Mouse (Mus musculus): ENCODE results near the gene Dusp22. TPM values are rescaled to one million over a fixed set of nuclear protein-coding genes. Genes with fewer than 3 reads are reported as not detected.

The Dusp22 gene
- polyA plus RNA-seq, 1 experiment from 2014 or later = 19.0 TPM

DNA sequence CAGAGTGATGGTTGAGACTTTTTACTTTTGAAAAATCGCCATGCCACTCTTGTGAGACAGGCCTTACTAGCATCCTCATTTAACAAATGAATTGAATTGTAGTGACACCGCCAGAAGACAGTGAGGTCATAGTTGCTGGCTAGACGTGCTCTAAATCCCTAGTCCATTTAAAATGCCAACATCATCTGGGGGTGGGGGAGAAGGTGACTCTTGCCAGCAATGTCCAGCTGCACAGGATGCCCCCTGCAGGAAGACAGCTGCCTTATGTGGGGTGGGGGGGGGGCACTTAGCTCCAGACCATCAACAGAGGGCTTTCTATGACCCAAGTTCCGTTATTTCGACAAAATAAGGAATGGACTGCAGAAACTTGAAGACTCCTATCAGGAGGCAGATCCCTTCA lies 56.8 kb downstream of the Dusp22 start:
- H3K4me2 ChIP-seq (replicated peaks; ENCODE audit: low read depth, low read length) = no peak overlapping the region
- WGBS = 78% methylated on average over 5 of the region's 5 CpGs
- DNase-seq (ENCODE audit: low spot score) (no peak), ATAC-seq (ENCODE audit: low FRiP score) (no peak)
- H3K36me3 ChIP-seq (ENCODE audit: control insufficient read depth, insufficient read depth, low read length) = no peaks in the 10 kb centered on the region
- no peaks in the 10 kb centered on the region for H3K4me1 ChIP-seq (replicated peaks; ENCODE audit: control insufficient read depth, insufficient read depth, low read length)
- no peak overlapping the region for H3K4me3 ChIP-seq (ENCODE audit: low read depth, low read length)
- H3K27ac ChIP-seq (ENCODE audit: low read depth, low read length) = no peak overlapping the region
- no peaks in the 10 kb centered on the region for H3K9me3 ChIP-seq (ENCODE audit: control insufficient read depth, low read length)
- H3K9ac ChIP-seq (ENCODE audit: low read depth, low read length) = no peak overlapping the region
- H3K27me3 ChIP-seq (ENCODE audit: control insufficient read depth, insufficient read depth, low read length) = no peaks in the 10 kb centered on the region

DNA sequence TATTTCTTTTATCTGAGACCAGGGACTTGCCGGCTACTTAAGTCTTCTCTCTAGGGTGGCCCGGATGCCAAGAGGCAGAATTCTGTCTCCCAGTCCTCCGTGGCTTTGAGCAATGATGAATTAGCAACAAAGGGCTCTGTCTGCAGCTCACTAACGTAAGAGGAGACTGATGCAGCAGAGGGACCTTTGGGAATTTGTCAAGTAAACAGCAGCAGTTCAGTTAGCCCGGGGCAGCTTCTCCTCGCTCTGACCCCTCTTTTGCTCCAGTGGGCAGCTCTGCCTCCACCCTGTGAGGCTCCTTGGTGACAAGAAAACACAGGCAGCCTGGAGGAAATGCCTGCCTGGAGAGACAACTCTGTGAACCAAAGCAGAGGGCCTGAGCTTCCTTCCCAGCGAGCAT lies 62.8 kb downstream of the Dusp22 start:
- Histone ChIP-seq H3K27me3 (ENCODE audit: control insufficient read depth, insufficient read depth, low read length) (no peaks in the 10 kb centered on the region), H3K27ac (ENCODE audit: low read depth, low read length) (0 out of 2 replicates have a peak overlapping the region, but pooled peaks have one; percentile 27), H3K36me3 (ENCODE audit: control insufficient read depth, insufficient read depth, low read length) (no peaks in the 10 kb centered on the region), H3K4me3 (ENCODE audit: low read depth, low read length) (no peak overlapping the region), H3K4me1 (replicated peaks; ENCODE audit: control insufficient read depth, insufficient read depth, low read length) (no peaks in the 10 kb centered on the region; the same call in 1 of the 2 replicates), H3K4me2 (replicated peaks; ENCODE audit: low read depth, low read length) (no peak overlapping the region), H3K9ac (ENCODE audit: low read depth, low read length) (no peak overlapping the region), H3K9me3 (ENCODE audit: control insufficient read depth, low read length) (no peaks in the 10 kb centered on the region)
- ATAC-seq (ENCODE audit: low FRiP score) (peak; percentile 33; the same call in 1 of the 2 replicates), DNase-seq (ENCODE audit: low spot score) (peak; percentile 49)
- 13% methylated on average over 7 of the region's 7 CpGs for WGBS

DNA sequence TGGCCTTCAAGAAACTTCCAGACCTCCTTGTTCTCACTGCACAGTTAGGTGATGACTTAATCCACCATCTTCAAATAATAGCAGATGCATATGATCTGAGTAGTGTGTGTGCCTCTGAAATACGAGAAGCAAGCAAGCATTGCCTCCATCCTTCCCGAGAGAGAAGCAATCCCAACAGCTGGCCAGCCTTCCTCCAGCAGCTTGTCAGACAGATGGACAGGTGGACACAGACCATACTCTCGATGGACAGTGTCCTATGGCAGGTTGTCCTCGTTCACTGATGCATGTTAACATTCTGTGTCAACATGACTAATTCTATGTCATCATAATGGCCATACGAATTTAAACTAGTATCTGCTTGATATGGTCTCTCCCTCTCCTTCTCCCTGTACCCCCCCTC lies 63.5 kb downstream of the Dusp22 start:
- Histone ChIP-seq H3K36me3 (ENCODE audit: control insufficient read depth, insufficient read depth, low read length) (no peaks in the 10 kb centered on the region), H3K9me3 (ENCODE audit: control insufficient read depth, low read length) (no peaks in the 10 kb centered on the region), H3K27ac (ENCODE audit: low read depth, low read length) (no peak overlapping the region), H3K27me3 (ENCODE audit: control insufficient read depth, insufficient read depth, low read length) (no peaks in the 10 kb centered on the region), H3K9ac (ENCODE audit: low read depth, low read length) (no peak overlapping the region), H3K4me2 (replicated peaks; ENCODE audit: low read depth, low read length) (no peak overlapping the region), H3K4me3 (ENCODE audit: low read depth, low read length) (no peak overlapping the region), H3K4me1 (replicated peaks; ENCODE audit: control insufficient read depth, insufficient read depth, low read length) (no peaks in the 10 kb centered on the region; the same call in 1 of the 2 replicates)
- DNase-seq (ENCODE audit: low spot score) (no peak), ATAC-seq (ENCODE audit: low FRiP score) (no peak)
- WGBS = 60% methylated on average over 5 of the region's 5 CpGs

DNA sequence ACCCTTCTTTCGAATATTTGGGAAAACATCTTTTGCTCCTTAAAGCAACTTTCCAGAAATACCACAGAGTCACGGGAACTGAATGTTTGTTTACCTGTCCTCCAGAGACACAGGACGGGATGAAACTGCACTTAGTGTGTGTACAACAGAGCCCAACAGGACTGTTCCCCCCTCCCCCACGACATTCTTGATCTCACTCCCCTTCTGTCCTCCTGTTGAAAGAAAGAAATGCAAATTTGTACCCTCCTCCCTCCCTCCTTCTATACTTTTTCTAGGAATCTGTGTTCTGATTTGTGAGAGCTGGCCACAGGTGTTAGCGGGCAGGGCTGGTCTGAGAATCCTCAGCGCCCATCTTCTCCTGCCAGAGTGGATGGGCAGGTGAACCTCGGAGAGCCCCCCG lies 64.1 kb downstream of the Dusp22 start:
- Histone ChIP-seq H3K9me3 (ENCODE audit: control insufficient read depth, low read length) (no peaks in the 10 kb centered on the region), H3K36me3 (ENCODE audit: control insufficient read depth, insufficient read depth, low read length) (no peaks in the 10 kb centered on the region), H3K27me3 (ENCODE audit: control insufficient read depth, insufficient read depth, low read length) (no peaks in the 10 kb centered on the region), H3K4me3 (ENCODE audit: low read depth, low read length) (no peak overlapping the region), H3K4me1 (replicated peaks; ENCODE audit: control insufficient read depth, insufficient read depth, low read length) (no peaks in the 10 kb centered on the region; the same call in 1 of the 2 replicates), H3K4me2 (replicated peaks; ENCODE audit: low read depth, low read length) (no peak overlapping the region), H3K27ac (ENCODE audit: low read depth, low read length) (no peak overlapping the region), H3K9ac (ENCODE audit: low read depth, low read length) (no peak overlapping the region)
- ATAC-seq (ENCODE audit: low FRiP score) = no peak
- 61% methylated on average over 8 of the region's 8 CpGs for WGBS
- DNase-seq (ENCODE audit: low spot score) = no peak

DNA sequence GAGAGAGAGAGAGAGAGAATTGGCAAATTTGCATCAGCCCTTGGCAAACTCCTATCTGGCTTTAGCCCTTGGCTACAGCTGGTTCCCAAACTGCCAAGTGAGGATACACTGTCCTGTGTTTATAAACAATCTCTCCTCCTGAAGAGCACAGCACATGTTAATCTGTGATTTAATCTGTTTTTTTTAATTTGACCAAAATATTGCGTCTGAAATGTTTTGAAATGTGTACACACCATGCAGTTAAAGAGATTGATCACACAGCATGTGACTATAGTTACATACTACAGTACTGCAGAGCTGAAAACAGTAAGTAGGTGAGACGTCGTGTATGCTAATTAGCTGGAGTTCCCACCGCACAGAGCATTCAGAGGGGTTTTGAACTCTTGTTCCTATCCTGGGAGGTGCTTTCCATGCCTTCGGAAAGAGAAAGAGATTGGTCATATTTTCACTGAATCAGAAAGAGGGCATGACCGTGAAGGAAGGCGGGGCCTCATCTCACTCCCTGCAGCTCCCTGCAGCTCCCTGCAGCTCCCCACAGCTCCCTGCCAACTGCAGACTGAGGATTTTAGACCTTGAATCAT lies 65.0 kb downstream of the Dusp22 start:
- no peaks in the 10 kb centered on the region for H3K36me3 ChIP-seq (ENCODE audit: control insufficient read depth, insufficient read depth, low read length)
- no peaks in the 10 kb centered on the region for H3K27me3 ChIP-seq (ENCODE audit: control insufficient read depth, insufficient read depth, low read length)
- no peaks in the 10 kb centered on the region; the same call in 1 of the 2 replicates for H3K4me1 ChIP-seq (replicated peaks; ENCODE audit: control insufficient read depth, insufficient read depth, low read length)
- 26% methylated on average over 7 of the region's 7 CpGs for WGBS
- H3K9ac ChIP-seq (ENCODE audit: low read depth, low read length) = no peak overlapping the region
- DNase-seq (ENCODE audit: low spot score) (no peak), ATAC-seq (ENCODE audit: low FRiP score) (no peak)
- no peak overlapping the region for H3K4me2 ChIP-seq (replicated peaks; ENCODE audit: low read depth, low read length)
- H3K9me3 ChIP-seq (ENCODE audit: control insufficient read depth, low read length) = no peaks in the 10 kb centered on the region
- H3K27ac ChIP-seq (ENCODE audit: low read depth, low read length) = no peak overlapping the region
- H3K4me3 ChIP-seq (ENCODE audit: low read depth, low read length) = no peak overlapping the region

DNA sequence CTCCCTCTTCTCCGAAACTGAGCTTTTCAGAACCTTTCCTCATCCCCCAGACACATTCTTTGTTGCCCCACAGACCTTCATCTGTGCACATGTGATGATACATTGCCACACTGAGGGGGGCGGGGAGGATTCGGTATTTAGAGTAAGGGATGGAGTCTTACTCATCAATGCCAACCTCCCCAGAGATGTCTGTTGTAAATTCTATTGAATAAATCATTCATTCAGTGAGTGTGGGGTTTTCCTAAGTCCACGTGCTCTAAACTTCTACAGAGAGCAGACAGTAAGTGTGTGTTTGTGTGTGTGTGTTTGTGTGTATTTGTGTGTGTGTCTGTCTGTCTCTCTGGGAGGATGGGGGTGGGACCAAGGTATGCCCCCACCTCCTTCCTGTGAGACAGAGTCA lies 67.1 kb downstream of the Dusp22 start:
- H3K36me3 ChIP-seq (ENCODE audit: control insufficient read depth, insufficient read depth, low read length) = no peaks in the 10 kb centered on the region
- DNase-seq (ENCODE audit: low spot score) (no peak), ATAC-seq (ENCODE audit: low FRiP score) (no peak)
- no peak overlapping the region for H3K4me2 ChIP-seq (replicated peaks; ENCODE audit: low read depth, low read length)
- no peak overlapping the region for H3K27ac ChIP-seq (ENCODE audit: low read depth, low read length)
- no peaks in the 10 kb centered on the region; the same call in 1 of the 2 replicates for H3K4me1 ChIP-seq (replicated peaks; ENCODE audit: control insufficient read depth, insufficient read depth, low read length)
- no peaks in the 10 kb centered on the region for H3K9me3 ChIP-seq (ENCODE audit: control insufficient read depth, low read length)
- H3K27me3 ChIP-seq (ENCODE audit: control insufficient read depth, insufficient read depth, low read length) = no peaks in the 10 kb centered on the region
- no peak overlapping the region for H3K4me3 ChIP-seq (ENCODE audit: low read depth, low read length)
- 88% methylated on average over 4 of the region's 4 CpGs for WGBS
- H3K9ac ChIP-seq (ENCODE audit: low read depth, low read length) = no peak overlapping the region

DNA sequence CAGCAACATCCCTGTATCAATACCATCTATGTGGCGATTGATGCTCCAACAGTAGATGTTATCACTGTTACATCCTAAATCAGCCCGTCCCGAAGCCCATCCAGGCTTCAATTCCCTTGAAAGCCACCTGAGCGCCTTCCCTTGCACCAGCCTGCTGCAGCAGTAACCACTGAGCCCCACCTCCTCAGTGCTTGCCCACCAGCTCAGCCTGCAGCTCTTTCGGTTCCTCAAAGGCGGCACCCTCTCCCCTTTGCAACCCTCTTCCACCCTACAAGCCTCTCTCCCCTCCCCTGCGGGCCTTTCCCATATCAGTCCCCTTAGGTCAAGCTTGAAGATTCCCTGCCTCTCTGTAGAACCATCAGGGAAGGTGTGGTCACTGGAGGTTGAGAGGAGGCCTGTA lies 68.4 kb downstream of the Dusp22 start:
- H3K27ac ChIP-seq (ENCODE audit: low read depth, low read length) = no peak overlapping the region
- no peaks in the 10 kb centered on the region for H3K36me3 ChIP-seq (ENCODE audit: control insufficient read depth, insufficient read depth, low read length)
- 92% methylated on average over 7 of the region's 7 CpGs for WGBS
- no peaks in the 10 kb centered on the region for H3K27me3 ChIP-seq (ENCODE audit: control insufficient read depth, insufficient read depth, low read length)
- no peak overlapping the region for H3K4me2 ChIP-seq (replicated peaks; ENCODE audit: low read depth, low read length)
- H3K4me3 ChIP-seq (ENCODE audit: low read depth, low read length) = no peak overlapping the region
- no peaks in the 10 kb centered on the region for H3K9me3 ChIP-seq (ENCODE audit: control insufficient read depth, low read length)
- ATAC-seq (ENCODE audit: low FRiP score) (no peak), DNase-seq (ENCODE audit: low spot score) (no peak)
- H3K9ac ChIP-seq (ENCODE audit: low read depth, low read length) = no peak overlapping the region
- no peaks in the 10 kb centered on the region for H3K4me1 ChIP-seq (replicated peaks; ENCODE audit: control insufficient read depth, insufficient read depth, low read length)

DNA sequence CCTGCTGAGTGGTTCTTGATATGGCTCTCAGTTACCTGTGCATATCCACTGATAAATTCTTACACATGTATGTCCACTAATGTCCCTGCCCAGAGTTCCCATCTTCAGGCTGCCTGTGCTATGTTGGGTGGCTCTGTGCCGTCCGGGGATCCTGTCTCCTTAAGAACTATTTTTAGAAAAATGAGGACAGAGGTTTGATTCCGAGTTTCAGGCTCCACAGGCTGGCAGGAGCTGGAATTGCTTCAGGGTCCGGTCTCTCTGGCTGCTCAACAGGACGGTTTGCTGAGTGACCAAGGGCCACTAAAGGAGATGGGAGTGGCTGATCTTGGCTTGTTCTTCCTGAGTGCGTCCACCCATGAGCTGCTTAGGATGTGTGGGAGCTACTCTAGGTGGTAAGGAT lies 69.4 kb downstream of the Dusp22 start:
- Histone ChIP-seq H3K36me3 (ENCODE audit: control insufficient read depth, insufficient read depth, low read length) (no peaks in the 10 kb centered on the region), H3K4me1 (replicated peaks; ENCODE audit: control insufficient read depth, insufficient read depth, low read length) (no peaks in the 10 kb centered on the region), H3K4me3 (ENCODE audit: low read depth, low read length) (no peak overlapping the region), H3K4me2 (replicated peaks; ENCODE audit: low read depth, low read length) (no peak overlapping the region), H3K9ac (ENCODE audit: low read depth, low read length) (no peak overlapping the region), H3K27ac (ENCODE audit: low read depth, low read length) (no peak overlapping the region), H3K27me3 (ENCODE audit: control insufficient read depth, insufficient read depth, low read length) (no peaks in the 10 kb centered on the region), H3K9me3 (ENCODE audit: control insufficient read depth, low read length) (no peaks in the 10 kb centered on the region)
- ATAC-seq (ENCODE audit: low FRiP score) (no peak), DNase-seq (ENCODE audit: low spot score) (no peak)
- WGBS = 71% methylated on average over 6 of the region's 6 CpGs

DNA sequence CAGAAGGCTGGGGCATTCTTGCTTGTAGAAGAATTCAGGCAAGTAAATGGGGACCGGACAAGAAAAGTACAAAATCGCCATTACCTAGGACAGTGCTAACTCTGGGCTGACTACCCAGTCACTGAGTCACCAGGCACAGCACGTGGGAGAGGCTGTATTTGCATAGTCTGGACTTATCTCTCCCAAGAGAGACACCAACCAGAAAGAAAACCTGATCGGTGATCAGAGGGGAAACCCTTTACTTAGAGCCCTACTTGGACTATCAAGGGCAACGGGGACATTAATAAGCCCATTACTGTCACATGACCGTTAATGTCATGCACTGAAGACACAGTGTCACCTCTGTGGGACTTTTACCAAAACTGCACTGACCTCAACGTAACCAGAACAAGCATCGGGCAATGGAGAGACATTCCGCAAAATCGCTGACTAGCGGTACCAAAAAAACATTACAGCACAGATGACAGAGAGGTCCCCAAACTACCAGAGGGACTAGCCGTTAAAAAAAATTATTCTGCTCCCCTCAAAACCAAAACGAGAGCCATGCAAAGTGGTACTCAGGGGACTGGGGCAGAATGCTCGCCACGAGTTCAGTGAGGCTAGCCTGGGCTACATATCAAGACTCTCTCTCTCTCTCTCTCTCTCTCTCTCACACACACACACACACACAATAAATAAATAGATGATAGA lies 70.5 kb downstream of the Dusp22 start:
- Histone ChIP-seq H3K27ac (ENCODE audit: low read depth, low read length) (no peak overlapping the region), H3K4me2 (replicated peaks; ENCODE audit: low read depth, low read length) (no peak overlapping the region), H3K4me1 (replicated peaks; ENCODE audit: control insufficient read depth, insufficient read depth, low read length) (no peaks in the 10 kb centered on the region), H3K4me3 (ENCODE audit: low read depth, low read length) (no peak overlapping the region), H3K27me3 (ENCODE audit: control insufficient read depth, insufficient read depth, low read length) (no peaks in the 10 kb centered on the region), H3K36me3 (ENCODE audit: control insufficient read depth, insufficient read depth, low read length) (no peaks in the 10 kb centered on the region), H3K9ac (ENCODE audit: low read depth, low read length) (no peak overlapping the region), H3K9me3 (ENCODE audit: control insufficient read depth, low read length) (no peaks in the 10 kb centered on the region)
- no peak for ATAC-seq (ENCODE audit: low FRiP score)
- 87% methylated on average over 15 of the region's 15 CpGs for WGBS
- no peak for DNase-seq (ENCODE audit: low spot score)
